Mouse (Mus musculus) thymus, adult 2 months (tissue): ENCODE data around the gene Tmc8.

Experiments
- CTCF ChIP-seq: fragments of 200-500 bp; IDR thresholded peaks from 2 replicates; pipeline ENCODE4 v1.5.1; 2012; ENCODE audit warnings: mild to moderate bottlenecking, control low read depth, low read length, moderate library complexity, borderline replicate concordance; ENCODE audit not compliant: control insufficient read depth, poor library complexity, insufficient read depth; ENCODE audit errors: extremely low read depth
- POLR2A ChIP-seq: fragments of 200-500 bp; IDR thresholded peaks from 2 replicates; pipeline ENCODE4 v1.6.1; 2012; ENCODE audit warnings: mild to moderate bottlenecking, low read length, control low read depth, moderate library complexity; ENCODE audit not compliant: control insufficient read depth, poor library complexity, insufficient read depth; ENCODE audit errors: extremely low read depth

GRCm38 (mm10) chr11:117774925-117775324, 7.0 kb upstream of the Tmc8 start:
- TF ChIP-seq CTCF = no peak
- TF ChIP-seq POLR2A = no peak
